Comparison of ENCODE assay signal across 9 mouse cellular contexts in the genomic region with DNA sequence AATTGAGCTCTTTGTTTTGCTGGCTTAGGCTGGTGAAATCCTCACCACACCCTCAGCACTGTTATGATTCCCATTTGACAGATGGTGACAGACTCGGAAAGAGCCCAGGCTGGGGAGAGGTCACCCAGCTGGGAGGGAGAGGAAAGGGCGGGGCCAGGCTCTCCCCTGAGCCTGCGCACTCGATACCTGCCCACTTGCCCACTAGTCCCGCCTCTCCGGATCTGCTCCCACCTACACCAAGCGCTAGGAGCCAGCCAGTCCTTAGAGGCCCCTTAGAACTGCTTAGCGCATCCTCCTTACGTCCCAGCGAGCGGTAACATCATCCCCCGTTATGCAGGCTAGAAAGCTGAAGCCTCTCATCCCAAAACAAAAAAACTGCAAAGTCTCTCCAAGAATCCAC. TPM values are rescaled to one million over a fixed set of nuclear protein-coding genes. Genes with fewer than 3 reads are reported as not detected.
A peak's percentile ranks its signal among the peaks of the same experiment; 100 is the strongest.
DNase-seq lines count a peak whose midpoint lies in the region; ATAC-seq and TF ChIP-seq lines count a peak whose summit lies in the region.
"Had no signal": no experiment of that assay in that cellular context is flagged by ENCODE, and none has a peak within 500 bp of the region (broad histone marks: within the 10 kb centered on the region; RNA-seq: fewer than 3 reads in every experiment).

No protein-coding gene starts in this region.

- H3K9ac ChIP-seq in hindbrain, postnatal 0 days (replicated peaks; ENCODE audit: low read length) = no peak overlapping the region
- H3K9ac ChIP-seq in midbrain, embryonic 12.5 days (replicated peaks) = no peak overlapping the region; the same call in 1 of the 2 replicates

- peak overlapping the region; percentile 77 for H3K27ac ChIP-seq in gastrocnemius, adult 2 months
- peak overlapping the region; percentile 59 for H3K27ac ChIP-seq in hindbrain, postnatal 0 days
- peak overlapping the region; percentile 97 for H3K27ac ChIP-seq in midbrain, embryonic 12.5 days (replicated peaks)

- WGBS in hindbrain, postnatal 0 days = 4% methylated on average over 12 of the region's 12 CpGs
- WGBS in midbrain, embryonic 12.5 days = 3% methylated on average over 12 of the region's 12 CpGs

- peak overlapping the region; percentile 40 for H3K4me2 ChIP-seq in hindbrain, postnatal 0 days (ENCODE audit: low read depth, low read length)
- H3K4me2 ChIP-seq in midbrain, embryonic 12.5 days (replicated peaks) = peak overlapping the region; percentile 26

- H3K36me3 ChIP-seq in hindbrain, postnatal 0 days (ENCODE audit: insufficient read depth, low read length) = no peaks in the 10 kb centered on the region
- H3K36me3 ChIP-seq in midbrain, embryonic 12.5 days = no peaks in the 10 kb centered on the region

- no peaks in the 10 kb centered on the region for H3K9me3 ChIP-seq in hindbrain, postnatal 0 days (ENCODE audit: low read length)
- H3K9me3 ChIP-seq in midbrain, embryonic 12.5 days = no peaks in the 10 kb centered on the region

- H3K4me3 ChIP-seq in gastrocnemius, adult 2 months = peak overlapping the region; percentile 36
- H3K4me3 ChIP-seq in hindbrain, postnatal 0 days (ENCODE audit: low read length) = peak overlapping the region; percentile 7; the same call in 1 of the 2 replicates
- no peak overlapping the region for H3K4me3 ChIP-seq in midbrain, embryonic 12.5 days

- peaks cover 29% of the 10 kb centered on the region for H3K4me1 ChIP-seq in hindbrain, postnatal 0 days (ENCODE audit: insufficient read depth, low read length)
- peaks cover 41% of the 10 kb centered on the region for H3K4me1 ChIP-seq in midbrain, embryonic 12.5 days

- peak; percentile 64 for DNase-seq in gastrocnemius, adult 2 months
- DNase-seq in gastrocnemius, postnatal 14 days = no peak
- peak; percentile 89 for DNase-seq in cerebellum, adult 9-11 months
- peak; percentile 56 to 70 for DNase-seq in frontal cortex, postnatal 25 days (ENCODE audit: low spot score in 2 of 2)
- DNase-seq in hindbrain, postnatal 0 days (ENCODE audit: low spot score) = peak; percentile 70
- DNase-seq in left cerebral cortex, adult 8-10 months (ENCODE audit: low spot score in 2 of 2) = peak; percentile 57 to 89
- DNase-seq in testis, postnatal 10 days (ENCODE audit: low spot score) = peak; percentile 44

- no peak for TF ChIP-seq CTCF in gastrocnemius, adult 2 months (IDR thresholded peaks at IDR 0.05)
- no peak for TF ChIP-seq CTCF in hindbrain, postnatal 0 days (IDR thresholded peaks at IDR 0.05; ENCODE audit: low read depth)

- H3K27me3 ChIP-seq in hindbrain, postnatal 0 days (ENCODE audit: insufficient read depth, low read length) = no peaks in the 10 kb centered on the region
- no peaks in the 10 kb centered on the region for H3K27me3 ChIP-seq in midbrain, embryonic 12.5 days

- intact Hi-C loops in gastrocnemius, adult 2 months (cut with DNase I) = no loop called here
- intact Hi-C loops in gastrocnemius, postnatal 14 days (cut with DNase I; ENCODE audit: low total_unique reads) = no loop called here

- peak; percentile 8; the same call in 1 of the 2 replicates for ATAC-seq in hindbrain, postnatal 0 days
- no peak for ATAC-seq in midbrain, embryonic 12.5 days (ENCODE audit: low FRiP score, low read depth)
- ATAC-seq: Patski had no signal

RNA-seq across cellular contexts. Expression of gene Nova2, which starts 4.6 kb away (rescaled TPM):
- total RNA-seq in gastrocnemius, adult 2 months (2021) = 1 to 10 TPM; 1.6 to 2.1 TPM
- total RNA-seq in gastrocnemius, postnatal 14 days (2021) = 1 to 10 TPM; 2.6 to 3.3 TPM
- total RNA-seq in hindbrain, postnatal 0 days (2014; rRNA removed) = 18.3 and 19.8 TPM in 2 replicates
- polyA plus RNA-seq in hindbrain, postnatal 0 days (2015; fragmentation: Nextera tagmentation; extraction: Ambion mirVana) = 9.2 and 9.7 TPM in 2 replicates
- 10 to 100 TPM; 67.1 to 75.1 (median 69.9) TPM for total RNA-seq in left cerebral cortex, adult 8-10 months (2022)
- polyA plus RNA-seq in midbrain, embryonic 12.5 days (2016; fragmentation: Nextera tagmentation; extraction: Ambion mirVana) = 12.0 and 13.5 TPM in 2 replicates

RNA-seq across cellular contexts. Expression of gene Ccdc61, which starts 10.9 kb away (rescaled TPM):
- 1 to 10 TPM; 4.1 to 5.6 TPM for total RNA-seq in gastrocnemius, adult 2 months (2021)
- 1 to 10 TPM; 5.1 TPM for total RNA-seq in gastrocnemius, postnatal 14 days (2021)
- total RNA-seq in hindbrain, postnatal 0 days (2014; rRNA removed) = 22.0 and 31.5 TPM in 2 replicates
- 32.9 and 35.2 TPM in 2 replicates for polyA plus RNA-seq in hindbrain, postnatal 0 days (2015; fragmentation: Nextera tagmentation; extraction: Ambion mirVana)
- 10 to 100 TPM; 11.5 to 12.8 (median 12.2) TPM for total RNA-seq in left cerebral cortex, adult 8-10 months (2022)
- polyA plus RNA-seq in midbrain, embryonic 12.5 days (2016; fragmentation: Nextera tagmentation; extraction: Ambion mirVana) = 34.7 and 38.7 TPM in 2 replicates

RNA-seq across cellular contexts. Expression of gene Pglyrp1, which starts 49.9 kb away (rescaled TPM):
- not detected for total RNA-seq in gastrocnemius, adult 2 months (2021)
- total RNA-seq in gastrocnemius, postnatal 14 days (2021) = 1 to 10 TPM; 1.4 to 1.5 TPM
- 29.7 and 30.2 TPM in 2 replicates for total RNA-seq in hindbrain, postnatal 0 days (2014; rRNA removed)
- polyA plus RNA-seq in hindbrain, postnatal 0 days (2015; fragmentation: Nextera tagmentation; extraction: Ambion mirVana) = 29.1 and 30.0 TPM in 2 replicates
- total RNA-seq in left cerebral cortex, adult 8-10 months (2022) = 10 to 100 TPM in 3 of 4 experiments, 1 to 10 TPM in 1; 9.4 to 15.3 (median 12.8) TPM
- polyA plus RNA-seq in midbrain, embryonic 12.5 days (2016; fragmentation: Nextera tagmentation; extraction: Ambion mirVana) = 2.5 and 4.2 TPM in 2 replicates

Comparison
In these comparisons a context has a peak if more than half of its experiments do, and no peak if none do; other contexts are left out.
1. RNA of gene Pglyrp1, which starts 49.9 kb away (total RNA-seq): 29.7 to 30.2 TPM in hindbrain, postnatal 0 days and 9.4 to 15.3 TPM in left cerebral cortex, adult 8-10 months; 1.4 to 1.5 TPM in gastrocnemius, postnatal 14 days and not detected in gastrocnemius, adult 2 months; every median in the first group is over 4 times any median in the second.
2. Peak in every context shown above with its lines, with median percentiles within 50 percentile points of each other: H3K27ac ChIP-seq.